Mouse (Mus musculus) limb, embryonic 14.5 days (tissue): ENCODE measurements around the gene Sgf29. TPM values are rescaled to one million over a fixed set of nuclear protein-coding genes. Genes with fewer than 3 reads are reported as not detected.

Experiments
- ATAC-seq: fragments of 200-750 bp; cut with Nextera tagmentation; 2 replicates; pipeline ENCODE4 v1.8.0; 2017; ENCODE audit warnings: low read depth, moderate number of reproducible peaks, moderate TSS enrichment; ENCODE audit not compliant: low FRiP score
- DNase-seq: peaks from one replicate; pipeline ENCODE4 v3.0.0-alpha.2; 2015; ENCODE audit warnings: low spot score
- H3K27ac ChIP-seq: fragments of 300-500 bp; sonication (generic); replicated peaks from 2 replicates; pipeline ENCODE4 v1.5.1; 2014; ENCODE audit warnings: low read depth, mild to moderate bottlenecking, low read length, moderate library complexity, mixed read lengths
- H3K27me3 ChIP-seq: fragments of 300-500 bp; sonication (generic); 2 replicates; pipeline ENCODE4 v1.6.1; 2014; ENCODE audit warnings: low read length, mixed read lengths; ENCODE audit not compliant: control insufficient read depth, insufficient read depth
- H3K36me3 ChIP-seq: fragments of 300-500 bp; sonication (generic); 2 replicates; pipeline ENCODE4 v1.6.1; 2014; ENCODE audit warnings: mild to moderate bottlenecking, low read length, moderate library complexity, mixed read lengths; ENCODE audit not compliant: control insufficient read depth, insufficient read depth
- H3K4me1 ChIP-seq: fragments of 300-500 bp; sonication (generic); 2 replicates; pipeline ENCODE4 v1.6.1; 2014; ENCODE audit warnings: antibody characterized with exemption, low read length, mixed read lengths; ENCODE audit not compliant: control insufficient read depth, insufficient read depth
- H3K4me2 ChIP-seq: fragments of 300-500 bp; sonication (generic); replicated peaks from 2 replicates; pipeline ENCODE4 v1.6.1; 2014; ENCODE audit warnings: low read depth, mild to moderate bottlenecking, low read length, moderate library complexity; ENCODE audit not compliant: severe bottlenecking
- H3K4me3 ChIP-seq: fragments of 300-500 bp; sonication (generic); replicated peaks from 2 replicates; pipeline ENCODE4 v1.5.1; 2014; ENCODE audit warnings: low read length
- H3K9ac ChIP-seq: fragments of 300-500 bp; sonication (generic); 2 replicates; pipeline ENCODE4 v1.6.1; 2014; ENCODE audit warnings: mild to moderate bottlenecking, low read depth, low read length, moderate library complexity; ENCODE audit not compliant: severe bottlenecking
- H3K9me3 ChIP-seq: fragments of 300-500 bp; sonication (generic); 2 replicates; pipeline ENCODE4 v1.6.1; 2016; ENCODE audit warnings: low read length; ENCODE audit not compliant: control insufficient read depth
- POLR2A ChIP-seq: fragments of 200-500 bp; IDR thresholded peaks from 2 replicates; pipeline ENCODE4 v1.8.0; 2012; ENCODE audit warnings: inconsistent platforms, mild to moderate bottlenecking, moderate library complexity, borderline replicate concordance; ENCODE audit not compliant: insufficient read depth, insufficient read length; ENCODE audit errors: extremely low read depth
- WGBS: fragments of 180-500 bp; shearing (Covaris S2); extraction: QIAGEN DNeasy Blood & Tissue Kit; methylation state at CpG from one replicate; pipeline ENCODE4 v1.1.7; 2014; 5-methylcytosine and 5-hydroxymethylcytosine counted together
- polyA plus RNA-seq, 2 experiments: library from polyadenylated mRNA; depleted of rRNA in 1 of 2; stranded (reverse) in 1 of 2; unstranded in 1 of 2; fragments of >200 nt; fragmentation: Nextera tagmentation in 1 of 2; extraction: Ambion mirVana in 1 of 2; gene quantifications; 2 replicates each; pipeline versions ENCODE4 v1.2.1 to v1.2.3; 2012 to 2014

Sgf29 gene
- polyA plus RNA-seq, 2 experiments = 49.8 to 56.0 TPM

DNA sequence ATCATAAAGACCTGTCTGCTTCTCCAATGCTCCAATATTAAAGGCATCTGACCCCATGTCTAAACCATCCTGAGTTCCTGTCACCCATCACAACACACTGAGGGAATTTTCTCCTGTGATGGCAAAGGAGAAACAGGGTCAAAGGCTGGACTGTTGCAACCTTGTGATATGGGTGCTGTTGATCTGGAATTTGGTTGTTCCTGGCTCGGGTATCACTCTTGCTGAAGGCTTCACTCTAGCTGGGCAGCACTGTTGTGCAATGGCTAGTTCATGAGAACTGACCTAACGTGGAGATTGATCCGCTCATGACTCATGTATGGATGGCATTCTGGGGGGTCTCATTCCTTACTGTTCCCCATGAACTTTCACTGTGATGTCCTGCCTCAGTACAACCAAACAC is 39.9 kb downstream of the Sgf29 start:
- peaks cover 27% of the 10 kb centered on the region for H3K36me3 ChIP-seq
- TF ChIP-seq POLR2A = no peak
- 0 out of 2 replicates have a peak, but pooled peaks cover 2% of the 10 kb centered on the region for H3K4me1 ChIP-seq
- no peak for ATAC-seq
- no peak overlapping the region for H3K9ac ChIP-seq
- no peak overlapping the region for H3K4me3 ChIP-seq
- H3K27me3 ChIP-seq = no peaks in the 10 kb centered on the region
- no peak overlapping the region for H3K27ac ChIP-seq
- no peak overlapping the region for H3K4me2 ChIP-seq
- DNase-seq = no peak
- no peaks in the 10 kb centered on the region for H3K9me3 ChIP-seq
- 88% methylated on average over 3 of the region's 3 CpGs for WGBS

DNA sequence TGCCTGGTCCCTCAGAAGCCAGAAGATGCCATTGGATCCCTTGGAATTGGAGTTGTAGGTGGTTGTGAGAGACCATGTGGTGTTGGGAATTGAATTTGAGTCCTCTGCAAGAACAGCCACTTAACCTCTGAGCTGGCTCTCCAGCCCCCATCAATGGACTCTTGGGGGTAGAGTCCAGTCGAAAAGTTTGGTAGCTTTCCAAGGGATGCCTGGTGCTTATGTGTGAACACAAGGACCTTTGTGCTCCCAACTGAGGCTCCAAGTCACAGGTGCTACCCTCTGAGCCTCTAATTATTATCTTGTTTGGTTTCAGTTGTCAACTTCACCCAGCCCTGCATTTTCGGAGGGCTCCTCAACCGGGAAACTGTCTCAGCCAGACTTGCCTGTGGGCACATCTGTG is 41.6 kb downstream of the Sgf29 start:
- Histone ChIP-seq H3K4me1 (peaks cover 7% of the 10 kb centered on the region; the same call in 1 of the 2 replicates), H3K36me3 (peaks cover 27% of the 10 kb centered on the region), H3K9me3 (no peaks in the 10 kb centered on the region), H3K27ac (no peak overlapping the region), H3K27me3 (no peaks in the 10 kb centered on the region), H3K4me3 (no peak overlapping the region), H3K9ac (no peak overlapping the region), H3K4me2 (no peak overlapping the region)
- no peak for ATAC-seq
- WGBS = 76% methylated on average over 3 of the region's 3 CpGs
- DNase-seq = no peak
- no peak for TF ChIP-seq POLR2A

DNA sequence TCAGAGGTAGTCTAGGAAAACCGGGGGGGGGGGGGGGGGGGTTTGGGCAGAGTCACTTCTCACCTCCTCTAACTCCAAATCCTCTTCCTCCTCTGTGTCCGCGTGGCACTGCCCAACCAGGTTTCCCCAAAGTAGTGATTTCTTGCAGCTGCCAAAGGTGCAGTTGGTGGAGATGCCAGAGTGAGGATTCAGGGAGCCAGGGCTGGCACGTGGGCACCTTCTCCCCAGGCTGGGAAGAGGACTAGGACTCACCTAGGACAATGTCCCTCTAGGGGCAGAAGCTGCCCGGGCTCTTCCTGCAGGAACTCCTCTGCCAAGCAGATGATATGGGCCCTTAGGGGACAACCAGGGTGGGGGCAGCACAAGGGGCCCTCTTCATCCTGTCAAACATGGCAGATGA is 42.6 kb downstream of the Sgf29 start:
- Histone ChIP-seq H3K27me3 (no peaks in the 10 kb centered on the region), H3K4me3 (no peak overlapping the region), H3K36me3 (peaks cover 27% of the 10 kb centered on the region), H3K4me1 (peaks cover 11% of the 10 kb centered on the region), H3K4me2 (no peak overlapping the region), H3K27ac (no peak overlapping the region), H3K9ac (no peak overlapping the region), H3K9me3 (no peaks in the 10 kb centered on the region)
- WGBS = 79% methylated on average over 5 of the region's 5 CpGs
- DNase-seq = no peak
- ATAC-seq = no peak
- no peak for TF ChIP-seq POLR2A

DNA sequence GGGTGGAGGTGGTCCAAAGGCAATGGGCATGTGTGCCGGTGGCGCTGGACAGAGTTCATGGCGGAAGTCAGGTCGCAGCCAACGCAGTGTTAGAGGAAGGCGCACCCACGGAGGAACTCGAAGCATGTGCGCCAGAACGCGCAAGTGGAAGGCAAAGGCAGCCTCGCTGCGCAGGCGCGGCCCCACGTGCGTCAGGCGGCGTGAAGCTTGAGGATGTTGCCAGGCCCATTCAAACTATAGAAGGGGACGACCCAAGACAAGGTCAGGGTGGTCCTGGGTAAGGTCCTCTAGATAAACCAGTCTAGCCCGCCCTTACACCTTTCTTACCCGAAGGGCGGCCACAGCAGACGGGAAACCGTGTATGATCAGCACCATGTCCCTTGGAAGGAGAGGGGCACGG is 43.3 kb downstream of the Sgf29 start:
- WGBS = 96% methylated on average over 26 of the region's 26 CpGs
- no peak overlapping the region for H3K4me2 ChIP-seq
- no peak overlapping the region for H3K27ac ChIP-seq
- H3K4me3 ChIP-seq = no peak overlapping the region
- peaks cover 17% of the 10 kb centered on the region for H3K4me1 ChIP-seq
- no peak for TF ChIP-seq POLR2A
- peaks cover 27% of the 10 kb centered on the region for H3K36me3 ChIP-seq
- ATAC-seq (no peak), DNase-seq (no peak)
- H3K9me3 ChIP-seq = no peaks in the 10 kb centered on the region
- H3K27me3 ChIP-seq = no peaks in the 10 kb centered on the region
- H3K9ac ChIP-seq = no peak overlapping the region

DNA sequence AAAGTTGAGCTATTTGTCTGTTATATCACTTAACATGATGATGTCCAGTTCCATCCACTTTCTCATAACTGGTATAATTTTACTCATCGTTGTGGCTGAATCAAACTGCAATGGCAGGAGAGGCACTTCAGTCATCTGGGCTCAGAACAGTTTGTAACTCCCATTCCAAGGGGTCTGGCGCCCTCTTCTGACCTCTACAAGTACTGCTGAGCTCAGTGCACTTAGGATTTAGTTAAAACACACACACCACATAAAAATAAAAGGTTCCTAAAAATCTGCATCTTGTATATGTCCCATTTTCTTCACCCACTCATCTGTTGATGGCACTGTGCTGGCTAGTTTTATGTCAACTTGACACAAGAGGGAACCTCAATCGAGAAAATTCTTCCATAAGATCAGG is 44.1 kb downstream of the Sgf29 start:
- 40% methylated on average over 3 of the region's 3 CpGs for WGBS
- Histone ChIP-seq H3K4me1 (peaks cover 17% of the 10 kb centered on the region), H3K27me3 (no peaks in the 10 kb centered on the region), H3K27ac (no peak overlapping the region), H3K4me3 (no peak overlapping the region), H3K9ac (no peak overlapping the region), H3K9me3 (no peaks in the 10 kb centered on the region), H3K36me3 (peaks cover 27% of the 10 kb centered on the region), H3K4me2 (no peak overlapping the region)
- no peak for TF ChIP-seq POLR2A
- ATAC-seq (no peak), DNase-seq (peak; percentile 85)

DNA sequence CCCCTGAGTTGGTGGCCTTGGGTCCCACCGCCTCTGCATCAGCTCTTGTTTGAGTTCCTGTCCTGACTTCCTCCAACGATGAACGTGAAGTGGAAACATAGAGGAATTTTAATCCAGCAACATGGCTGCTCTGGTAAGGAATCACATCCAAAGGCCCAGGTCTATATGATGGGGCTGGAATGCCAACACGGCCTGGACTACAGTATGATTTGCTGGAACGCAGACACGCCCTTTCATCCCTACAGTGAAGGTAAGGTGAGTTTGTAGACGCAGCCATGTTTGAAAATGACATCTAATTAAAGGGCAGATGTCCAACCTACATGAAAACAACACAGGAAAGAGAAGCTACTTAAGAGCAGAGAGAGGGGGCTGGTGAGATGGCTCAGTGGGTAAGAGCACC is 44.7 kb downstream of the Sgf29 start:
- Histone ChIP-seq H3K4me1 (peaks cover 17% of the 10 kb centered on the region), H3K27me3 (no peaks in the 10 kb centered on the region), H3K9me3 (no peaks in the 10 kb centered on the region), H3K36me3 (peaks cover 27% of the 10 kb centered on the region), H3K4me3 (no peak overlapping the region), H3K9ac (no peak overlapping the region), H3K4me2 (no peak overlapping the region), H3K27ac (no peak overlapping the region)
- no peak for DNase-seq
- TF ChIP-seq POLR2A = no peak
- no peak for ATAC-seq
- WGBS = 86% methylated on average over 7 of the region's 7 CpGs
